Mouse (Mus musculus): Measurements from ENCODE around the gene Mybphl.

Gene Mybphl

DNA sequence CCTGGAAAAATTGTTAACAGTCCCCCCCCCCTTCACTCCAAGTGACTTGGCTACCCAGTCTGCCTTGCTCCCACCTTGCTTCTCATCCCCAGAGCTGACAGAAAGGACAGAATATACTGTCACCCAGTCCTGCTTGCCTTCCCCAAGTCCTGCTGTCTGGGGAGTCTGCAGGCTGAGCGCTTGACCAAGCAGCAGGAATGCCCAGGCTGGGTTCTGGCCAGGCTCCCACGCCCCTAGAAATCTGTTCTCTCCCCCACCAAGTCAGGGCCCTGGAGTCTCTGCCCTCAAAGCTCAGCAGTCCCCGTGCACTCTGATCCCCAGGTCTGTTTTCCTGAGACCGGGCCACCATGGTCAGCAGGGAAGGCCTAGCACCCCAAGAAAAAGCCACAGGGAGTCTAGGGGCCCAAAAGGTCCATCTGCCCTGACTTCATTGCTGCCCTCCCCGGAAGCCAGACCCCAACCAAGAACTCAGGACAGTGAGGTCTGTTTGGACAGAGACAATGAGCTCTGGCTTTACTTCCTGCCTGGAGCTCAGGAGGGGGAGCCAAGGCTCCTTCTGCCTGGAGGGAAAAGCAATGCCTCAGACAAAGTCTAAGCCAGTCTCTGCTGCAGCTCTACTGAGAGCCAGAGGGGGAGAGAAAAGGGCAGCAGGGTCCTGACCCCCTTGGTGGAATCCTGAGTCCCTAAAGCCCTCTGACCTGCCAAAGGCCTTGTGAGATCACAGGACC, 46.5 kb downstream of the Mybphl start:
- DNase-seq (ENCODE audit: low spot score): no peak

DNA sequence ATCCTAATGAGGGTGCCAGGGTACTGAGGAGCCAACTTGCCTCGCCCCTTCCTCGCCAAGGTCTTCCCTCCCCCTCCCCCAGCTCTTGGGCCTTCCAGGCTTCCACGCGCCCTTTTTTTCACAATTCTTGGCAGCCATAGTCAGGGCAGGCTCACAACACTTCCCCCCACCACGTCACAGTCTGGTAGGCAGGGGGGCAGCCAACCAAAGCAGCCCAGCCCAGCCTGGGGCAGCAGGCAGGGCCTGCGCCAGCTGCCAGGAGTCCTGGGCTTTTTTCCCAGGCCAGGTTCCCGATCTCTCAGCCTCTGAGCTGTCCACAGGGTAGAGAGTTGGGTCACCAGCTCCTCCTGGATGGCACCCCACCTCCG, 47.0 kb downstream of the Mybphl start:
- DNase-seq (ENCODE audit: low spot score): peak; percentile 28

DNA sequence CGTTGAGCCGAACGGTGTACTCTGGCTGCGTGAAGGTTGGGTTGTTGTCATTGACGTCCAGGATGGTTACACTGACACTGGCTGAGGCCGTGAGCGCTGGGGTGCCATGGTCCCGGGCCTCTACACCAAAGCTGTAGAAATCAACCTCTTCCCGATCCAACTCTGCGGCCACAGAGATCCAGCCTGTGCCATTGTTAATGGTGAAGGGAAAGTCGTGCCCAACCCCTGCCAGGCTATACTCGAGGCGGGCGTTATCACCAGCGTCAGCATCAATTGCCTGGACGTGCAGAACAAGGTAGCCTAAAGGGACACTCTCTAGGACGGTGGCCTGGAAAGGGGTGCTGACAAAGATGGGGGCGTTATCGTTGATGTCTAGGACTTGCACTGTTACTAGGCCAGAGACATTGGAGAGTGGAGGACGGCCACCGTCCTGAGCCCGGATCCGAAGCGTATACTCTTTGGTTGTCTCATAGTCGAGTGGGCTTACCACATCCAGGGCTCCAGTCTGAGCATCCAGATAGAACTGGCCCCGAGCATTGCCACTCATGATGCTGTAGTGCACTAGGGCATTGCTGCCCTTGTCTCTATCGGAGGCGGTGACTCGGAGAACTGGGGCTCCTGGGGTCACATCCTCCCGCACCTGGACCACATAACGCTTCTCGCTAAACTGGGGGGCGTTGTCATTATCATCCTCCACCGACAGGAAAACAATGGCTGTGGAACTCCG, 49.1 kb downstream of the Mybphl start:
- DNase-seq (ENCODE audit: low spot score): no peak

DNA sequence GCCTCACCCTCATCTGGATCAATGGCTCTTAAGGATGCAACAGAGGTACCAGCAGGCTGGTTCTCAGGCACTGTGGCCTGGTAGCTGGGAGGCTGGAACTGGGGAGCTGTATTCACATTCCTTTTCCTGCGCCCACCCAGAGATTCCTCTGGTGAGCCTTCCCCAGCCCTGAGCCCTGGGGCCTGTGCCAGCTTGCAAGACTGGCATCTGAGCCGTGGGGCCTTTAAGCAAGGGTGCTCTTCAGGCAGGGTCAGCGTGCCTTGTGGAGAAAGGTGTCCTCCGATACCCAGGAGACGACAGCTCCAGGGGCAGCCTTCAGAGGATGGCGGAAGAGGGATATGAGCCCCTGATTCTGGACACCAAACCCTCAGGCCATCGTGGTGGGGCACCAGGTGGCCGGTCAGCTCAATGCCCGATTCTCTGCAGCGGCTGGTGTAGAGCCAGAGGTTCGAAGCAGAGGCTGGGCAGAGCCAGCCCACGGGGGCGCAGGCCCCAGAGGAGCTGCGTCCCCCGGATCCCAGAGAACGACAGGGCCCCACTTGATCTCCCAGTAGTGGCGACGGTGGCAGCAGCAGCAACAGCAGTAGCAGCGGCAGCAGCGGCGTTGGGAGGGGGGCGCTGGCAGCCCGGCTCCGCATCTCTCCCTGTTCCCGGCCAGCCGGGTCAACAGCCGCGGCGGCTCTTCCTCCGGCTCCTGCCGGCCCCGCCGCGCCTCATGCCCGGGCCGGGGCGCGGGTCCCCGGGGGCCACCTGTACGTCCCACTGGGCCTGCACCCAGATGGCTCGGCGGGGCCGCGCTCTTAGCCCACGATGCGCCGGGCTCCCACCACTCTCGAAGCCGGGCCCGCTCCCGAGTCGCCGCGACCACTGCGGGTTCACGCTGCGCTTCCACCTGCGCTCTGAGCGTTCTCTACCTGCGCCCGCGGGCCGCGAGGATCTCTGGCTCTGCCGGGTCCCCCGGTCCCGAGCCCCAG, 50.4 kb downstream of the Mybphl start, which contains the start of gene Celsr2:
Celsr2 (minus strand) TSS at position 696 of the 974 bp plus-strand sequence.
- DNase-seq (ENCODE audit: low spot score): peak; percentile 32

DNA sequence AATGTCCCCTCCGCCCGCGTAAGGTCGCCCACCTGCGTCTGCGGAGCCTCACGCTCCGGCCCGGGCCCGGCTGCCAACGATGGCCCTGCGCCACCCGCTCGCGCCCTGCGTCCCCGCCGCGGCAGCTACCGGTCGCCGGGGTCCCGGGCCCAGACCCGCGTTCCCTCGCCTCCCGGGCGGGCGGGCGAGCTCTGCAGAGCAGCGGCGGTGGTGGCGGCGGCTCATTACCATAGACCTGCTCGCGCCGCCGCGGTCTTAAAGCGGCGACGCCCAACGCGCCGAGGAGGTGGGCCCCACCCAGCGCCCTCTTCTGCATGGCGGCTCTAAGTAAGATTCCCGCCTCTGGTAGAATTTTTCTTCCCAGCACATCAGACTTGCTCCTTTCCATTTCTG, 51.1 kb downstream of the Mybphl start:
- DNase-seq (ENCODE audit: low spot score): peak; percentile 77

DNA sequence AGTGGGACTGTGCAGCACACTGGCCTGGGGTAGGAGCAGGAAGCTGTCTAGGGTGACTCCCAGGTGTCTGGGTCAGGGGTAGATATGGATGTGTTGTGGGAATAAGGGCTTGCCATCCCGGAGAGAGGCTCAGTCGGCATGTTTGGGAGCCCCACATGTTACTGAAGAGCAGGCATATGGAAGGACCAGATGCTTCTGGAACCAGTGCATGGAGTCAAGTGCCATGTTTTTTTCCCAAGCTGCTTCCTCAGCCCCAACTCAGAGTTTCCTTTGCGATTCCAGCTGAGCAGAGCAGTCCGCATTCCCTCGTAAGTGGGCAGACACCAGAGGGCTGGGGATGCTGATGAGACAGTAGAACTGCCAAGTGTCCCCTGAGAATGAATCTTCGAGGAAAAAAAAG, 58.3 kb downstream of the Mybphl start:
- DNase-seq (ENCODE audit: low spot score): no peak

DNA sequence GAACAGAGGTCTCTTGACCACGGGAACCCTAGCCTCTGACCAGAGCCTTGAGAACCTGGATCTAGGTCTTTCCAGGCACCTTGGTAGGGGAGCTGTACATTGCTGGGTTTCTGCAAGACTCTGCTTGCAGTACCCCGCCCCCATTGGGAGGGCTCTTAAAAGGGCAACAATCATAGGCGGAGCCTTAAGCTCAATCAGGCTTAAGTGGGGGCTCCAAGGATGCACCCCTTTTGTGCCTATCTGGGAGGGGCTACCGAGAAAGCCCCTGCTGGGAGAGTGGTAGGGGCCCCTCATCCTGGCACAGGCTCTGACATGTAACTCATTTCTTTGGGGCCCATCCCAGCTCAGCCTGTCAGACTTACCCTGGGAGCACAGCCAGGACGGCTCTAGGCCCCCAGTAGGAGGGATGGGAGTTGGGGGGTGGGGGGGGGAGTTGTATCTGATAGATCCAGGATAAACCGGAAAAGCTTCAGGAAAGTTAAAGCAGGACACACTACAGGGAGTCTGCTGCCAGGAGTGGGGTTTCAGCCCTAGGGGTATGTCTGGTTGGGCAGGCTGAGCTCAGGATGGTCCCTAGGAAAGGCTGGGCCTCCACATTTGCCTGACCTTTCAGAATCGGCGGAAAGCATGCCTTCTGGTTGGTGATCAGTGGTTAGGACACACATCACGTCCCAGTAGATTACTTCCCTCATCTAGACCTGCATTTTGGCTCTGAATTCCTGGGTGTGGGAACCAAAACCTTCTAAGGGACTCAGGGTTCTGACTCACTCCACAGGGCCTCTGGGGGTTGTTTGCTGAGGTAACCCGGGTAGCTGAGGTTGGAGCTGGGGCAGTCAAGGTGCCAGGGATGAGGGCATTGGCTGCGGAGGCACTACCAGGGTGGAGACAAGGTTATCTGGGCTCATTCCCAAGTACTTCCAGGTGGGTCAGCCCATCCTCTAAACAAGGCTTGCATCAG, 59.4 kb downstream of the Mybphl start:
- peak; percentile 65 for DNase-seq (ENCODE audit: low spot score)

DNA sequence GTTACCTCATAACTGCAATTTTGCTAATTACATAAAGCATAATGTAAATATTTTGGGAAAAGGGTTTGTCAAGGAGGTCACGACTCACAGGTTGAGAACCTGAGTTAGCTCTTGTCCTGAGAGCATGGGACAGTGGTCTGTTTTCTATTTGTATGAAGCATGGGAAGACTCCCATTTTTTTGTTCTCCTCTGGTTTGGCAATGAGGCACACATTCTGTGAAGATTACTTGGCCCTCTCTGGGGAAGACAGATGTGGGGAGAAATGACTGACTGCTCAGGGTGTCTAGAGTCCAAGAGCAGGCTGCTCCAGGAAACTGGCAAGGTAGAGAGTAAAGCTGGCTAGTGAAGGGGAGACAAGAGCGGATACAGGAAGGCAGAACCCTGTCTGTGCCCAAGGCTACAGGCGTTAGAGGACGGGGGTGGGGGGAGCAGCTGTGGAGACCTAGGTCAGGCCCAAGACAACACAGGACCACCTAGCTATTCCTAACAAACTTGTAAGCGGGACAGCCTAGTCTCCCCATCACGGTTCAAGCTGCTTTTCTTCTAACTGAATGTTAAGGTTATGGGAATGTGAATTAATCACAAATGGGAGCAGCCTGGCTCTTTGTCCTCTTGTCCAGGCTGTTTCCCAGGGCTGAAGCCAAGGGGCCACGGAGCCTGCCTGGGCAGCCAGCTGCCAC, 60.4 kb downstream of the Mybphl start:
- no peak for DNase-seq (ENCODE audit: low spot score)

DNA sequence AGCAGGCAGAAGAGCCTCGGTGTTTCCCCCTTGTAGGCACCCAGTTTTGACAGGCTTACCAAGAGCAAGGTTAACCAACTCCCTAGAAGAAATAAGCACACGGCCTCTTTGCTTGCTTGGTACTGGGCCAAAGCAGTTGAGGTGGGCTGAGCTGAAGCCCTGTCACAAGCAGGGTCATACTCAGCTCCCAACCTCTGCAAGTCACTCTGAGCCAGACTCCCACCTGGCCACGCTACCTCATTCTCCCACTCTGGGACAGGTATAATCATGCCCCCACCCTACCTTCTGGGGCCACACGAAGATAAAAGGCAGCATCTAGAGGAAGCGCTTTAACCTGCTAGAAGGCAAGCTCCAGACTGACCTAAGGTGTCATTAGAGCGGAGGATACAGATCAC, 60.9 kb downstream of the Mybphl start:
- no peak for DNase-seq (ENCODE audit: low spot score)
